Mouse (Mus musculus) neutrophil, adult 65 days (primary cell): ENCODE measurements around the gene Tmem128. TPM values are rescaled to one million over a fixed set of nuclear protein-coding genes. Genes with fewer than 3 reads are reported as not detected.

Experiments used
- total RNA-seq: library from RNA; stranded (reverse); gene quantifications from 2 replicates; pipeline ENCODE4 v1.2.4, GENCODE M21; 2023

The Tmem128 gene
- 48.4 and 54.8 TPM in 2 replicates for total RNA-seq

GRCm38 (mm10) chr5:38260107-38260682 is at the start of gene Tmem128:
TSS of gene Tmem128 (plus strand) at chr5:38260185.

GRCm38 (mm10) chr5:38220328-38220912 is 39.6 kb upstream of the Tmem128 start, which contains the start of the genes Zbtb49 and Lyar:
TSS of gene Zbtb49 (minus strand) at chr5:38220457.
TSS of gene Lyar (plus strand) at chr5:38220470.

GRCm38 (mm10) chr5:38275771-38276170 is 15.8 kb downstream of the Tmem128 start, which contains the start of gene Otop1:
TSS of gene Otop1 (plus strand) at chr5:38275972.

Other genes with a start within 250 kb of the Tmem128 start
- 24.2 and 33.2 TPM in 2 replicates for gene Stx18, start 221.4 kb upstream of the Tmem128 start, total RNA-seq
- gene Nsg1, start 100.3 kb upstream of the Tmem128 start, total RNA-seq, result not detected in 2 replicates
- gene Zbtb49, start 39.7 kb upstream of the Tmem128 start, total RNA-seq, result 9.1 and 12.3 TPM in 2 replicates
- gene Lyar, start 39.7 kb upstream of the Tmem128 start, total RNA-seq, result 10.8 and 16.6 TPM in 2 replicates
- not detected in 2 replicates for gene Otop1, start 15.8 kb downstream of the Tmem128 start, total RNA-seq
- gene Drd5, start 59.2 kb downstream of the Tmem128 start, total RNA-seq, result not detected in 2 replicates
- gene Slc2a9, start 243.0 kb downstream of the Tmem128 start, total RNA-seq, result 21.4 and 26.3 TPM in 2 replicates